Mouse (Mus musculus): Measurements from ENCODE around the gene Ifnl2. TPM values are rescaled to one million over a fixed set of nuclear protein-coding genes. Genes with fewer than 3 reads are reported as not detected.

The Ifnl2 gene
- polyA plus RNA-seq, 1 experiment from 2014 or later = not detected

DNA sequence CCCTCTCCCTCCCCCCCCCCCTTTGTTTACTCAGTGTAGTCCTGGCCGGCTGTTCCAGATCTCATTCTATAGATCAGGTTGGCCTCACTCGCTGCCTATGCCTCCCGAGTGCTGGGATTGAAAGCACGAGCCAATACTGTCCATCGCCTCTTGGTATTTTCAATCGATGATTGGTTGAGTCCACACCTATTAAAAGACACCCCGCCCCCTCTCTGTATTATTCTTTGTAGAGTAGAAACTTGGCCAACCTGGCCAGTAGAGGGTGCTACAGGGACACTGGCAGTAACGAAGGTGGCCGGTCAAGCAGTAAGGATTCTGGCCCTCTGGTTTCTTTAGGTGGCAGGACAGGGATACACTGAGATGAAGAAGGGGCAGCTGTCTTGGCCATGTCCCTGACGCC is 19.8 kb downstream of the Ifnl2 start:
- Histone ChIP-seq H3K36me3 (no peaks in the 10 kb centered on the region), H3K9ac (no peak overlapping the region), H3K27ac (no peak overlapping the region), H3K4me3 (no peak overlapping the region), H3K4me1 (peaks cover 6% of the 10 kb centered on the region; the same call in 1 of the 2 replicates), H3K4me2 (replicated peaks) (peak overlapping the region; percentile 20; the same call in 1 of the 2 replicates), H3K9me3 (no peaks in the 10 kb centered on the region), H3K27me3 (no peaks in the 10 kb centered on the region; the same call in 1 of the 2 replicates)
- no peak for ATAC-seq (ENCODE audit: insufficient number of reproducible peaks, insufficient read depth, low FRiP score, low TSS enrichment)
- 4% methylated on average over 10 of the region's 10 CpGs for WGBS

DNA sequence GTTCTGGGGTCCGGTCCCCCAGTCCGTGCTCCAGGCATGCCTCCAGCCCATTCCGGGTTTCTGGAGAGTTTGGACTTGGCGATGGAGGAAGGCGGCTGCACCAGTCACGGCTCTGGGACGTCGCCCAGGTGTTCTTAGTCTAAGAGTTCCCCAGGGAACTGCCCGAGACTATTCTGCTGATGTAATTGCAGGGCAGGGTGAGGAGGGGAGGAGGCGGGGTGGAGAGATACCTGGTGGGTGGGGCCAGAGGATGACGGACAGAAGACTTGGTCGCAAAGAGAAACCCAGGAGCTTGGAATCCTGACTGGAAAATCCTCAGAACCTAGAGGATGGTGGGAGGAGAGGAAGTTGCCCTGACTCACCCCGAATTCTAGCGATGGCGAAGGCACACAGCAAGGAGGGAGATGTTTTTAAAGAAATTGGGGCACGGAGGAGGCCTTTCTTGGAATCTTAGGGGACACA is 22.2 kb downstream of the Ifnl2 start:
- Histone ChIP-seq H3K9me3 (no peaks in the 10 kb centered on the region), H3K27me3 (no peaks in the 10 kb centered on the region; the same call in 1 of the 2 replicates), H3K4me3 (peak overlapping the region; percentile 22), H3K9ac (no peak overlapping the region), H3K4me2 (replicated peaks) (peak overlapping the region; percentile 47), H3K4me1 (peaks cover 6% of the 10 kb centered on the region; the same call in 1 of the 2 replicates), H3K36me3 (no peaks in the 10 kb centered on the region), H3K27ac (no peak overlapping the region)
- no peak for ATAC-seq (ENCODE audit: insufficient number of reproducible peaks, insufficient read depth, low FRiP score, low TSS enrichment)
- 3% methylated on average over 16 of the region's 16 CpGs for WGBS

DNA sequence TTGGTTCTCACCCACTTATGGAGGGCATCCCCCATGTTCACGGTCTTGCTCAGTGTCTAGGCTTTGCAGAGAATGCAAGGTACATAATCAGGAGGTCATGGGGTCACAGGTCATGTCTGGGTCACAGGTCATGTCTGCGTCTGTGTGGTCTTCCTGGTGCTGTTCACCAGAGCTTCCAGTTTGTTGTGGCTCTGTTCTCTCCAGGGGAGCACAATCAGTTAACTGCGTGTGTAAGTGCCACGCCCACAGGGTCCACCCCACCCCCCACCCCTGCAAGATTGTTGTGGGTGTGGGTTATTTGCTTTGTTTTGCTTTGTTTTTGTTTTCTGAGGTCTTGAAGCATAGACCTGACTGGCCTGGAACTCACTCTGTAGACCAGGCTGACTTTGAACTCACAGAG is 26.1 kb downstream of the Ifnl2 start:
- H3K27ac ChIP-seq = no peak overlapping the region
- 26% methylated on average over 4 of the region's 4 CpGs for WGBS
- peaks cover 6% of the 10 kb centered on the region; the same call in 1 of the 2 replicates for H3K4me1 ChIP-seq
- H3K9ac ChIP-seq = no peak overlapping the region
- ATAC-seq (ENCODE audit: insufficient number of reproducible peaks, insufficient read depth, low FRiP score, low TSS enrichment) = no peak
- no peak overlapping the region for H3K4me3 ChIP-seq
- H3K36me3 ChIP-seq = no peaks in the 10 kb centered on the region
- no peaks in the 10 kb centered on the region; the same call in 1 of the 2 replicates for H3K27me3 ChIP-seq
- H3K9me3 ChIP-seq = no peaks in the 10 kb centered on the region
- H3K4me2 ChIP-seq (replicated peaks) = no peak overlapping the region

DNA sequence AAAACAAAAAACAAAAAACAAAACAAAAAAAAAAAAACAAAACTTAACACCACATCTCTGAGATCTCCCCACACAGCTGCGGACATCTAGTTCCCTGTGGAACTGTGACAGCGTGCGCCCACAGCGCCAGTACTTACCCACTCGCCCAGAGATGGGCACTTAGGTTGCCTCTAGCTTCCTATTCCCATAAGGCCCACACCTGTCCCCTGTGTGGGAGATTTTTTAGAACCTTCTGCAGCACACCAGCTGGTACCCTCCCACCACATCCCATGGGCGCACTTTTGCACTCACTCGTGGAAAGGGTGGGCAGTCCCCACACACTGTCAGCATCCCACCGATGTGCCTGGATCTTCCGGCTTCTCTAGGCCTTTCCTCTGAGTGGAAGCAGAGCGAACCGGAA is 27.4 kb downstream of the Ifnl2 start:
- Histone ChIP-seq H3K36me3 (no peaks in the 10 kb centered on the region), H3K4me2 (replicated peaks) (no peak overlapping the region), H3K9ac (no peak overlapping the region), H3K4me1 (peaks cover 1% of the 10 kb centered on the region; the same call in 1 of the 2 replicates), H3K27ac (no peak overlapping the region), H3K9me3 (no peaks in the 10 kb centered on the region), H3K27me3 (no peaks in the 10 kb centered on the region), H3K4me3 (no peak overlapping the region)
- ATAC-seq (ENCODE audit: insufficient number of reproducible peaks, insufficient read depth, low FRiP score, low TSS enrichment) = no peak
- 87% methylated on average over 11 of the region's 11 CpGs for WGBS

DNA sequence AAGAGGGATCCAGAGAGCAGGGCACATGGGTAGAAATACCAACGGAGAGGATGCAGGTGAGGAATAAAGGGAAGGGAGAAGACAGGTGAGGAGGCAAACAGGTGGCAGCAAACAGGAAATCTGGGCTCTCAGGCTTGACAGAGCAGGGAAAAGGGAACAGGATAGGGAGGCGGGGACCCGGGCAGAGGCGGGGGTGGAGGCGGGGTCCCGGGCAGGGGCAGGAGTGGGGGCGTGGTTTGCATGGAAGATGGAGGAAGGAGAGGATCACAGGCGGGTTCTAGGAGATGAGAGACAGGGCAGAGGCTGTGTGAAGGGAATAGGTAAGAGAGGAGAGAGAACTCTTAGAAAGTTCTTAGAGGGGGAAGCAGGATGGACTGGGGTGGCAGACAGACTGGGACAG is 31.4 kb downstream of the Ifnl2 start:
- no peak overlapping the region for H3K9ac ChIP-seq
- no peaks in the 10 kb centered on the region for H3K9me3 ChIP-seq
- no peak overlapping the region for H3K4me2 ChIP-seq (replicated peaks)
- H3K27me3 ChIP-seq = no peaks in the 10 kb centered on the region
- H3K4me1 ChIP-seq = no peaks in the 10 kb centered on the region
- WGBS = 6% methylated on average over 8 of the region's 8 CpGs
- H3K4me3 ChIP-seq = no peak overlapping the region
- ATAC-seq (ENCODE audit: insufficient number of reproducible peaks, insufficient read depth, low FRiP score, low TSS enrichment) = no peak
- no peaks in the 10 kb centered on the region for H3K36me3 ChIP-seq
- H3K27ac ChIP-seq = no peak overlapping the region

DNA sequence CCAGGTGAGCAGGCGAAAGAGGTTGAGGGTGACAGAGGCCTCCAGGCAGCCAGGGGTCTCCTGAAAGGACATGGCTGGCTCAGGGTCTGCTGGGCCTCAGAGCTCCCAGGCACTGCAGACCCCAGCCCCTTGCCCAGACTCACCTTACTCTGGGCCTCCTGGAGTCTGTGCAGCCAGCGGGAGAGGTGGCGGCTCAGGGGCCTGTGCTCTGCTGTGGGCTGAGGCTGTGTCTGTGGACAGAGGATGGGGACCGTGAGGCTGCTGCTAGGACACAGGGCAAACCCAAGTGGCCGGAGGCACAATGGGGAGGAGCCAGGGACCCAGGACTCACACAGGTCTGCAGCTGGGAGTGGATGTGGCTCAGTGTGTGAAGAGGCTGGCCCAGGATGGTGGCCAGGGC is 32.9 kb downstream of the Ifnl2 start:
- Histone ChIP-seq H3K4me1 (no peaks in the 10 kb centered on the region), H3K9ac (no peak overlapping the region), H3K36me3 (no peaks in the 10 kb centered on the region), H3K4me2 (replicated peaks) (no peak overlapping the region), H3K27ac (no peak overlapping the region), H3K9me3 (no peaks in the 10 kb centered on the region), H3K4me3 (no peak overlapping the region), H3K27me3 (no peaks in the 10 kb centered on the region)
- ATAC-seq (ENCODE audit: insufficient number of reproducible peaks, insufficient read depth, low FRiP score, low TSS enrichment) = no peak
- 76% methylated on average over 5 of the region's 5 CpGs for WGBS

DNA sequence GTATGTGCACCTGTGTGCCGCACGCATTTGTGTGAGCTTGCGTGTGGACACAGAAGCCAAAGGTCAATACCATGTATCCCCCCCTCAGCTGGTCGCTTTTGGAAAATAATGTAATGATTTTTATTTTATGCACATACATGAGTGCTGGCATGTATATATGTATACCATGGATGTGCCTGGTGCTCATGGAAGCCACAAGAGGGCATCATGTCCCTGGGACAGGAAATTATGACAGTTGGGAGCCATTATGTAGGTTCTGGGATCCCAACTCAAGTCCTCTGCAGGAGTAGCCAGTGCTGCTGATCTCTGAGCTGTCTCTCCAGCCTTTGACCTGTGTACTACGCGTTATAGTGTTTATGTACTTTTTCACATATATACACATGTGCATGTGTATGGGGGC is 34.1 kb downstream of the Ifnl2 start:
- Histone ChIP-seq H3K27me3 (no peaks in the 10 kb centered on the region), H3K27ac (no peak overlapping the region), H3K4me3 (no peak overlapping the region), H3K9ac (no peak overlapping the region), H3K4me1 (no peaks in the 10 kb centered on the region), H3K36me3 (no peaks in the 10 kb centered on the region), H3K9me3 (no peaks in the 10 kb centered on the region), H3K4me2 (replicated peaks) (no peak overlapping the region)
- no peak for ATAC-seq (ENCODE audit: insufficient number of reproducible peaks, insufficient read depth, low FRiP score, low TSS enrichment)
- 90% methylated on average over 6 of the region's 6 CpGs for WGBS

DNA sequence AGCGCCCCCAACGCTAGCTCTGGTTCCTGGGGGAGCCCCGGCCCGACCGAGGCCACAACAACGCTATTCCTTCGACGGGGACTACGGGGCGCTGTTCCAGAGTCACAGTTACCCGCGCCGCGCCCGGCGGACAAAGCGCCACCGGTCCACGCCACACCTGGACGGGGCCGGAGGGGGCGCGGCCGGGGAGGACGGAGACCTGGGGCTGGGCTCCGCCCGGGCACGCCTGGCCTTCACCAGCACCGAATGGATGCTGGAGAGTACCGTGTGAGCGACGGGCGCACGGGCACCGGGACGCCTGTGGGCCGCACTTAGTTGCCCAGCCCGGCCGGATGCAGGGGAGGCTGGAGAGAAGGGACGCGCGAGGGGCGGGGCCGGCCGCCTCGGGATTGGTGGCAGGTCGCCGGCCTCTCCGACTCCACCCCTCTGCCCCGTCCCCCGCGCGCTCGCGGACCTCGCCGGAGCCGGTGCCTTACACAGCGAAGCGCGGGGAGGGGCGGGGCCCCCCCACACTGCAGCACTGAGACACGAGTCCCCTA is 43.0 kb downstream of the Ifnl2 start:
- Histone ChIP-seq H3K4me2 (replicated peaks) (peak overlapping the region; percentile 88), H3K36me3 (peaks cover 13% of the 10 kb centered on the region), H3K4me3 (peak overlapping the region; percentile 50), H3K4me1 (peaks cover 6% of the 10 kb centered on the region; the same call in 1 of the 2 replicates), H3K9ac (peak overlapping the region; percentile 57), H3K27ac (no peak overlapping the region; the same call in 1 of the 2 replicates), H3K9me3 (no peaks in the 10 kb centered on the region), H3K27me3 (peaks cover 20% of the 10 kb centered on the region)
- peak; percentile 57 for ATAC-seq (ENCODE audit: insufficient number of reproducible peaks, insufficient read depth, low FRiP score, low TSS enrichment)
- under 1% methylated on average over 57 of the region's 63 CpGs for WGBS

DNA sequence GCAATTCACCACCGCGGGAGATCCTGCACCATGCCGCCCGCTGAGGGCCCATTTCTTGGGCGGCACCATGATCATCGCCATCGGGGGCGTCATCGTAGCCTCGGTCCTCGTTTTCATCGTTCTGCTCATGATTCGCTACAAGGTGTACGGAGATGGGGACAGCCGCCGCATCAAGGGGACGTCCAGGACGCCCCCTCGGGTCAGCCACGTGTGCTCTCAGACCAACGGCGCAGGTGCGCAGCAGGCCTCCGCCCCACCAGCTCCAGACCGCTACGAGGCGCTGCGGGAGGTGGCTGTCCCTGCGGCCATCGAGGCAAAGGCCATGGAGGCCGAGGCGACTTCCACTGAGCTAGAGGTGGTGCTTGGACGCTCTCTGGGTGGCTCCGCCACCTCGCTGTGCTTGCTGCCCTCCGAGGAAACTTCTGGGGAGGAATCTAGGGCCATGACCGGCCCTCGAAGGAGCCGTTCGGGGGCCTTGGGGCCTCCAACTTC is 43.5 kb downstream of the Ifnl2 start:
- no peaks in the 10 kb centered on the region for H3K9me3 ChIP-seq
- peak overlapping the region; percentile 57 for H3K9ac ChIP-seq
- ATAC-seq (ENCODE audit: insufficient number of reproducible peaks, insufficient read depth, low FRiP score, low TSS enrichment) = no peak
- peaks cover 6% of the 10 kb centered on the region; the same call in 1 of the 2 replicates for H3K4me1 ChIP-seq
- peak overlapping the region; percentile 88 for H3K4me2 ChIP-seq (replicated peaks)
- peaks cover 20% of the 10 kb centered on the region for H3K27me3 ChIP-seq
- peak overlapping the region; percentile 50 for H3K4me3 ChIP-seq
- H3K36me3 ChIP-seq = peaks cover 18% of the 10 kb centered on the region
- 16% methylated on average over 40 of the region's 40 CpGs for WGBS
- no peak overlapping the region; the same call in 1 of the 2 replicates for H3K27ac ChIP-seq

DNA sequence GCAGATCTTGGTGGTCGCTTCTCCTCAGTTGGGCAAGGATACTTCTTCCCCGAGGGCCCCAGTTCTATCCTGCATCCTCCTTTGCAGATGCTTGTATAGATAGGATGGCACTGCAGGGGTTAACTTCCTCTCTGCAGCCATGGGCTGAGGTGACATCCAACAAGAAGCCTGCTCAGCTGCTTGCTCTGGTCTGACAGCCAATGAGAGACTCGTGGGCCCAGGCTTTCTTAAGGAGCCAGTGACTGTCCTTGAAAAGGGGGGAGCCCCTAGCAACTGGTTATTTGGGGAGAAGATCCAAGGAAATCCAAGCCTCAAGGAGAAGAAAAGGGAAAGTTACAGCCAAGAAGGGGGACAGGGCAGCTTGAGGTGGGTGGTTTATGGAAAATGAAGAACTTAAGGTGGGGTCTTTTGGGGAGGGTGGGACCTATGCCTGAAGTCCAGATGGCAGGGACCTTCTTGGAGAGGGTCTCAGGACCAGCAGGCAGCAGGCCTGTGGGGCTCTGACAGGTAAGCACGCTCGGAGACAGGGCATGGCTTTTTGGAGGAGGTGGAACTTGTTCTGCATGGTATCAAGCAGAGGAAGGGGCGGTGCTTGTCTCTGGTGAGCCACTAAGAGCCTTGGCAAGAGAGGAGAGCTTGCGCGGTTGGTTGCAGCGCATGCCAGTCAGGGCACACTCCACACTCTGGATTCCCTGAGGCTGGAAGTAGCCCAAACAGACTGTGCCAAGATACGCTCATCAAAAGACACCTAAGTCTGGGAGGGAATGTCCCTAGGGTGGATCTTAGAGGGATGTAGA is 45.6 kb downstream of the Ifnl2 start:
- Histone ChIP-seq H3K4me2 (replicated peaks) (0 out of 2 replicates have a peak overlapping the region, but pooled peaks have one; percentile 0), H3K4me1 (peaks cover 6% of the 10 kb centered on the region; the same call in 1 of the 2 replicates), H3K9ac (no peak overlapping the region), H3K36me3 (peaks cover 37% of the 10 kb centered on the region), H3K9me3 (no peaks in the 10 kb centered on the region), H3K4me3 (no peak overlapping the region), H3K27ac (no peak overlapping the region), H3K27me3 (peaks cover 20% of the 10 kb centered on the region)
- peak; percentile 37; the same call in 1 of the 2 replicates for ATAC-seq (ENCODE audit: insufficient number of reproducible peaks, insufficient read depth, low FRiP score, low TSS enrichment)
- 54% methylated on average over 10 of the region's 10 CpGs for WGBS

DNA sequence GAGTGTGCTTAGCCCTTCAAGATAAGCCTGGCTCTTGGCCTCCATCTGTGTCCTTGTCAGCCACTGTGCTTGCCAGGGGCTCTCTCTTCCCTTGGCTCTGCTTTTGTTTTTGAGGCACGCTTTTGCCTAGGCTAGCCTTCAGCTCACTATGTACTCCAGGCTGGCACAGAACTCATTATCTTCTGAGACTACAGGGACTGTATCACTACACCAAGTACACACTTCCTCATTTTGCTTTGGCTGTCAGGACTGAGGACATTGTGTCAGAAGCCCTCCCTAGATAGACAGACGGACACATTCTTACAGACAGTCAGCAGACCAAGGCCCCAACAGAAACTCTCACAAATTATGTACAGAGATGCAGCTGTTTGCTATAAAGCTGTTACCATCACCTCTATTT is 47.5 kb downstream of the Ifnl2 start:
- H3K4me1 ChIP-seq = peaks cover 6% of the 10 kb centered on the region; the same call in 1 of the 2 replicates
- H3K9me3 ChIP-seq = no peaks in the 10 kb centered on the region
- no peak overlapping the region for H3K27ac ChIP-seq
- ATAC-seq (ENCODE audit: insufficient number of reproducible peaks, insufficient read depth, low FRiP score, low TSS enrichment) = no peak
- H3K4me3 ChIP-seq = no peak overlapping the region
- H3K36me3 ChIP-seq = peaks cover 56% of the 10 kb centered on the region
- H3K27me3 ChIP-seq = peaks cover 20% of the 10 kb centered on the region
- WGBS = 80% methylated on average over 2 of the region's 2 CpGs
- H3K9ac ChIP-seq = no peak overlapping the region
- H3K4me2 ChIP-seq (replicated peaks) = no peak overlapping the region

DNA sequence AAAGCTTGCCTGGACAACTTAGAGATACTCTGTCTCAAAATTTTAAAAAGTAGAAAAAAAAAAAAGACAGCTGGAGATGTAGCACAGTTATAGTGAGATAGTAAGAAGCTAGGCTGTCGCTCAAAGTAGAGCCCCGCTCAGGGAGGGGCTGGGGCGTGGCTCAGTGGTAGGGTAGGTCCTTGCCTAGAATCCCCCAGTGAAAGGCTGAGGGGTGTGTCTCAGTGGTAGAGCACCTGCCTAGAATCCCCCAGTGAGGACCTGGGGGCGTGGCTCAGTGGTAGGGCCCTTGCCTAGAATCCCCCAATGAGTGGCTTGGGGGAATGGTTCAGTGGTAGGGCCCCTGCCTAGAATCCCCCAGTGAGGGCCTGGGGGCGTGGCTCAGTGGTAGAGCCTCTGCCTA is 49.9 kb downstream of the Ifnl2 start:
- Histone ChIP-seq H3K4me1 (no peaks in the 10 kb centered on the region), H3K4me2 (replicated peaks) (no peak overlapping the region), H3K4me3 (no peak overlapping the region), H3K27me3 (0 out of 2 replicates have a peak, but pooled peaks cover under 1% of the 10 kb centered on the region), H3K9ac (no peak overlapping the region), H3K36me3 (peaks cover 60% of the 10 kb centered on the region), H3K9me3 (no peaks in the 10 kb centered on the region), H3K27ac (no peak overlapping the region)
- WGBS = 89% methylated on average over 5 of the region's 5 CpGs
- no peak for ATAC-seq (ENCODE audit: insufficient number of reproducible peaks, insufficient read depth, low FRiP score, low TSS enrichment)

Measured in embryonic facial prominence, embryonic 12.5 days (tissue).